Mouse (Mus musculus): Measurements from ENCODE around the gene Lsm7. TPM values are rescaled to one million over a fixed set of nuclear protein-coding genes. Genes with fewer than 3 reads are reported as not detected.
"Not testable (repeated sequence)": the region's sequence is repeated elsewhere in the genome, so short reads cannot be mapped to it uniquely, and the experiment has no call there.

Gene Lsm7
- polyA plus RNA-seq, 1 experiment, result 242 TPM

GRCm38 (mm10) chr10:80819406-80819805 is 35.6 kb downstream of the Lsm7 start:
- DNase-seq, result no peak
- H3K27me3 ChIP-seq (ENCODE audit: control insufficient read depth, insufficient read depth, low read length), result no peaks in the 10 kb centered on the region
- no peak overlapping the region for H3K4me3 ChIP-seq (ENCODE audit: control insufficient read depth, insufficient read depth, low read length)
- H3K4me1 ChIP-seq (replicated peaks; ENCODE audit: control insufficient read depth, insufficient read depth, low read length), result peaks cover 6% of the 10 kb centered on the region
- H3K36me3 ChIP-seq (ENCODE audit: control insufficient read depth, insufficient read depth, low read length), result no peaks in the 10 kb centered on the region
- TF ChIP-seq POLR2A (IDR thresholded peaks at IDR 0.05; ENCODE audit: control insufficient read depth, extremely low read depth, insufficient read depth, low read length, poor library complexity) (no peak), CTCF (IDR thresholded peaks at IDR 0.05; ENCODE audit: borderline replicate concordance, control insufficient read depth, extremely low read depth, insufficient read depth, low read length, poor library complexity) (no peak)
- 85% methylated on average over 3 of the region's 3 CpGs for WGBS
- H3K27ac ChIP-seq (ENCODE audit: control insufficient read depth, insufficient read depth, low read length), result no peak overlapping the region

DNA sequence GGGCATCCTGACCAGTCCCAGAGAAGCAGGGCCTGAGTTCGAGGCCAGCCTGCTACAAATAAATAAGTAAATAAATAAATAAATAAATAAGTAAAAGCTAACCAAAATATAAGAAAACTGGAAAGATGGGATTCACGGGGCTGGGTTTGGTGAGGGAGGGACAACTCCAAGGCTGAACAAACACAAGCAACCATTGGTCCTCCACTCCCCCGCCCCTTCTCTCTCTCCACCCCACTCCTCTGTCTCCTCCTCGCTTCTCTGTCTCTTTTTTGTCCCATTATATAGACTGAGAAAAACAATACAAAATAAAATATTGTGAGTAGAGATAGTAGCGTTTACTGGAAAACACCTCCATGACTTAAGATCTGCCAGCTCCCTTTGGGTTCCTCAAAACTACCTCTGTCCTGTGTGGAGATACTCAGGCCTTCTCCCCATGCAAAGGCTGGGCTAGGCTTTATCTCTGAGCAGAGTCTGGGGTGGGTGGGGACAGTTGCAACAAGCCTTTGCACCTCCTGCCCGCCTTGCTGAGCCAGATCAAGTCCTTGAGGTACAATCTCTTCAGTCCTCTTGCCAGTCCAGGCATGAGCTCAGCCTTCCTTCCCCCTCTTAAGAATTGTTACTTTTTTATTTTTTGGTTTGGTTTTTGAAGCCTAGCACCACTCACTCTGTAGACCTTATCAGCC is 36.3 kb downstream of the Lsm7 start:
- no peak overlapping the region for H3K27ac ChIP-seq (ENCODE audit: control insufficient read depth, insufficient read depth, low read length)
- WGBS, result 82% methylated on average over 6 of the region's 6 CpGs

DNA sequence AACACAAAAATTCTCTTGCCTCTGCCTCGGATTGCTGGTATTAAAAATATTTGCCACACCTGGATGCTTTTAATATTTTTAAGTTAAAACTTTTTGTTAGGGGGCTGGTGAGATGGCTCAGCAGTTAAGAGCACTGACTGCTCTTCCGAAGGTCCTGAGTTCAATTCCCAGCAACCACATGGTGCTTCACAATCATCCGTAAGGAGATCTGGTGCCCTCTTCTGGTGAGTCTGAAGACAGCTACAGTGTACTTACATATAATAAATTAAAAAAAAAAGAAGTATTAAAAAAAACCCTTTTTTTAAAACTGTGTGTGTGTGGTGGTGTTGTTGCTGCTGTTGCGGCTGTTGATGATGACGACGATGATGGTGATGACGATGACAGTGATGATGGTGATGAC is 37.1 kb downstream of the Lsm7 start:
- not testable (repeated sequence) for H3K4me1 ChIP-seq (replicated peaks; ENCODE audit: control insufficient read depth, insufficient read depth, low read length); DNase-seq; H3K36me3 ChIP-seq (ENCODE audit: control insufficient read depth, insufficient read depth, low read length); H3K27me3 ChIP-seq (ENCODE audit: control insufficient read depth, insufficient read depth, low read length); H3K27ac ChIP-seq (ENCODE audit: control insufficient read depth, insufficient read depth, low read length); H3K4me3 ChIP-seq (ENCODE audit: control insufficient read depth, insufficient read depth, low read length)
- 84% methylated on average over 7 of the region's 7 CpGs for WGBS

More for the DNA sequence above, 36.3 kb downstream of the Lsm7 start:
- no peak for TF ChIP-seq CTCF (IDR thresholded peaks at IDR 0.05; ENCODE audit: borderline replicate concordance, control insufficient read depth, extremely low read depth, insufficient read depth, low read length, poor library complexity)
- no peak for TF ChIP-seq POLR2A (IDR thresholded peaks at IDR 0.05; ENCODE audit: control insufficient read depth, extremely low read depth, insufficient read depth, low read length, poor library complexity)
- DNase-seq, result no peak
- Histone ChIP-seq H3K4me1 (replicated peaks; ENCODE audit: control insufficient read depth, insufficient read depth, low read length) (peaks cover under 1% of the 10 kb centered on the region), H3K27me3 (ENCODE audit: control insufficient read depth, insufficient read depth, low read length) (no peaks in the 10 kb centered on the region), H3K36me3 (ENCODE audit: control insufficient read depth, insufficient read depth, low read length) (no peaks in the 10 kb centered on the region), H3K4me3 (ENCODE audit: control insufficient read depth, insufficient read depth, low read length) (no peak overlapping the region)

DNA sequence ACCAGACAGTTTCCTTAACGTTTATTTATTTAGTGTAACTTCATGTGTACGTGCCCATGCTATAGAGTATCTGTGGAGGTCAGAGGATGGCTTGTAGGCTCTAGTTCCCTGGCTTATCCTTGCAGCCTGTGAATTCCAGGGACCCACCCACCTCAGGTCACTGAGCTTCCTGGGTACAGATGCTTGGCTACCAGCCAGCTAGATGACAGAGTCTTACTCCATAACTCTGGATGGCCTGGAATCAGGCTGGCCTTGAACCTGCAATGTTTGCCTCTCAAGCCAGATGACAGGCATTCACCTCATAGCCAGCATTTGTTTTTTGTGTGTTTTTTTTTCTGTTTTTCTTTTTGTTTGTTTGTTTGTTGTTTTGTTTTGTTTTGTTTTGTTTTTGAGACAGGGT is 37.8 kb downstream of the Lsm7 start:
- WGBS, result 83% methylated on average over 2 of the region's 2 CpGs
- Histone ChIP-seq H3K4me1 (replicated peaks; ENCODE audit: control insufficient read depth, insufficient read depth, low read length) (no peaks in the 10 kb centered on the region), H3K27me3 (ENCODE audit: control insufficient read depth, insufficient read depth, low read length) (no peaks in the 10 kb centered on the region), H3K27ac (ENCODE audit: control insufficient read depth, insufficient read depth, low read length) (no peak overlapping the region), H3K4me3 (ENCODE audit: control insufficient read depth, insufficient read depth, low read length) (no peak overlapping the region), H3K36me3 (ENCODE audit: control insufficient read depth, insufficient read depth, low read length) (no peaks in the 10 kb centered on the region)
- no peak for DNase-seq
- TF ChIP-seq POLR2A (IDR thresholded peaks at IDR 0.05; ENCODE audit: control insufficient read depth, extremely low read depth, insufficient read depth, low read length, poor library complexity) (no peak), CTCF (IDR thresholded peaks at IDR 0.05; ENCODE audit: borderline replicate concordance, control insufficient read depth, extremely low read depth, insufficient read depth, low read length, poor library complexity) (no peak)

DNA sequence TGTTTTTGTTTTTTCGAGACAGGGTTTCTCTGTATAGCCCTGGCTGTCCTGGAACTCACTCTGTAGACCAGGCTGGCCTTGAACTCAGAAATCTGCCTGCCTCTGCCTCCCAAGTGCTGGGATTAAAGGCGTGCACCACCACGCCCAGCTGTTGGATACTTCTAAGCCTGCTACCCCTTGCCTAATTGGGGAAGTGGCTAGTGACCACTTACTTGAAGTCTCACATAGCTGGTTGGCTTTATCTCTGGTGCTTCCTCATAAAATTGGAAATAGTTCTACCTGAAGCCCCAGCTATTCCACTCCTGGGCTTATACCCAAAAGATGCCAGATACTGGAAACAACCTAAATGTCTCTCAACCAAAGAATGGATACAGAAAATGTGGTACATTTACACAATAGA is 38.7 kb downstream of the Lsm7 start:
- DNase-seq; H3K27me3 ChIP-seq (ENCODE audit: control insufficient read depth, insufficient read depth, low read length); H3K4me3 ChIP-seq (ENCODE audit: control insufficient read depth, insufficient read depth, low read length); H3K36me3 ChIP-seq (ENCODE audit: control insufficient read depth, insufficient read depth, low read length); H3K4me1 ChIP-seq (replicated peaks; ENCODE audit: control insufficient read depth, insufficient read depth, low read length); H3K27ac ChIP-seq (ENCODE audit: control insufficient read depth, insufficient read depth, low read length): not testable (repeated sequence)
- WGBS, result 62% methylated on average over 3 of the region's 3 CpGs

GRCm38 (mm10) chr10:80814800-80815199 is 40.2 kb downstream of the Lsm7 start:
- peaks cover 6% of the 10 kb centered on the region; the same call in 1 of the 2 replicates for H3K27me3 ChIP-seq (ENCODE audit: control insufficient read depth, insufficient read depth, low read length)
- no peak for DNase-seq
- H3K36me3 ChIP-seq (ENCODE audit: control insufficient read depth, insufficient read depth, low read length), result no peaks in the 10 kb centered on the region
- no peak for TF ChIP-seq CTCF (IDR thresholded peaks at IDR 0.05; ENCODE audit: borderline replicate concordance, control insufficient read depth, extremely low read depth, insufficient read depth, low read length, poor library complexity)
- no peak for TF ChIP-seq POLR2A (IDR thresholded peaks at IDR 0.05; ENCODE audit: control insufficient read depth, extremely low read depth, insufficient read depth, low read length, poor library complexity)
- no peak overlapping the region for H3K27ac ChIP-seq (ENCODE audit: control insufficient read depth, insufficient read depth, low read length)
- H3K4me3 ChIP-seq (ENCODE audit: control insufficient read depth, insufficient read depth, low read length), result no peak overlapping the region
- no peaks in the 10 kb centered on the region for H3K4me1 ChIP-seq (replicated peaks; ENCODE audit: control insufficient read depth, insufficient read depth, low read length)
- 69% methylated on average over 7 of the region's 7 CpGs for WGBS

GRCm38 (mm10) chr10:80813366-80813765 is 41.6 kb downstream of the Lsm7 start, which contains the start of gene Jsrp1:
Jsrp1 (minus strand) TSS chr10:80813498.
- H3K36me3 ChIP-seq (ENCODE audit: control insufficient read depth, insufficient read depth, low read length), result no peaks in the 10 kb centered on the region
- TF ChIP-seq POLR2A (IDR thresholded peaks at IDR 0.05; ENCODE audit: control insufficient read depth, extremely low read depth, insufficient read depth, low read length, poor library complexity) (no peak), CTCF (IDR thresholded peaks at IDR 0.05; ENCODE audit: borderline replicate concordance, control insufficient read depth, extremely low read depth, insufficient read depth, low read length, poor library complexity) (no peak)
- no peak within 1 kb of the TSS for H3K27ac ChIP-seq (ENCODE audit: control insufficient read depth, insufficient read depth, low read length)
- 92% methylated on average over 4 of the region's 4 CpGs for WGBS
- 0 out of 2 replicates have a peak, but pooled peaks cover 3% of the 10 kb centered on the region for H3K4me1 ChIP-seq (replicated peaks; ENCODE audit: control insufficient read depth, insufficient read depth, low read length)
- peaks cover 18% of the 10 kb centered on the region for H3K27me3 ChIP-seq (ENCODE audit: control insufficient read depth, insufficient read depth, low read length)
- no peak for DNase-seq
- no peak within 1 kb of the TSS for H3K4me3 ChIP-seq (ENCODE audit: control insufficient read depth, insufficient read depth, low read length)
